Mouse (Mus musculus): ENCODE results near the gene Flnc. TPM values are rescaled to one million over a fixed set of nuclear protein-coding genes. Genes with fewer than 3 reads are reported as not detected.
A peak's percentile ranks its signal among the peaks of the same experiment; 100 is the strongest.

Gene Flnc
- polyA plus RNA-seq, 2 experiments, result 0.14 to 0.23 TPM

- no peak for DNase-seq (ENCODE audit: low read depth in 3 of 3, low spot score in 3 of 3)
- 27% methylated on average over 6 of the region's 6 CpGs for WGBS (ENCODE audit: insufficient replicate concordance)
- Histone ChIP-seq H3K4me3 (ENCODE audit: insufficient read depth in 1 of 2, low read depth in 2 of 2, low read length in 2 of 2) (peak overlapping the region in 1 of 2 experiments; percentile 2; a peak in 1 of 4 replicates), H3K4me2 (ENCODE audit: low read depth) (no peak overlapping the region), H3K9me3 (ENCODE audit: control insufficient read depth, low read length) (no peaks in the 10 kb centered on the region), H3K36me3 (replicated peaks; ENCODE audit: control insufficient read depth, insufficient read depth, low read depth) (no peaks in the 10 kb centered on the region), H3K4me1 (replicated peaks; ENCODE audit: control insufficient read depth in 2 of 2, insufficient read depth in 2 of 2, low read length in 1 of 2) (no peaks in the 10 kb centered on the region), H3K27me3 (ENCODE audit: control insufficient read depth, insufficient read depth, low read length) (peaks cover 43% of the 10 kb centered on the region), H3K9ac (replicated peaks) (no peak overlapping the region), H3K27ac (no peak overlapping the region)
- no peak for ATAC-seq (ENCODE audit: insufficient read depth)
- no peak for TF ChIP-seq EP300 (IDR thresholded peaks at IDR 0.05; ENCODE audit: low read depth)
- TF ChIP-seq CTCF (IDR thresholded peaks at IDR 0.05; ENCODE audit: low read depth), result no peak
Measured at GRCm38 (mm10) chr6:29435940-29436451, 2.9 kb downstream of the Flnc start.

GRCm38 (mm10) chr6:29436461-29436934, 3.4 kb downstream of the Flnc start:
- H3K4me2 ChIP-seq (ENCODE audit: low read depth), result no peak overlapping the region
- no peak for DNase-seq (ENCODE audit: low read depth in 3 of 3, low spot score in 3 of 3)
- TF ChIP-seq CTCF (IDR thresholded peaks at IDR 0.05; ENCODE audit: low read depth) (no peak), EP300 (IDR thresholded peaks at IDR 0.05; ENCODE audit: low read depth) (no peak)

GRCm38 (mm10) chr6:29439251-29439650, 6.2 kb downstream of the Flnc start:
- H3K4me2 ChIP-seq (ENCODE audit: low read depth), result no peak overlapping the region
- H3K4me3 ChIP-seq (ENCODE audit: insufficient read depth in 1 of 2, low read depth in 2 of 2, low read length in 2 of 2), result no peak overlapping the region
- H3K9me3 ChIP-seq (ENCODE audit: control insufficient read depth, low read length), result no peaks in the 10 kb centered on the region
- no peaks in the 10 kb centered on the region for H3K4me1 ChIP-seq (replicated peaks; ENCODE audit: control insufficient read depth in 2 of 2, insufficient read depth in 2 of 2, low read length in 1 of 2)
- H3K9ac ChIP-seq (replicated peaks), result no peak overlapping the region
- no peak overlapping the region for H3K27ac ChIP-seq
- H3K36me3 ChIP-seq (replicated peaks; ENCODE audit: control insufficient read depth, insufficient read depth, low read depth), result no peaks in the 10 kb centered on the region
- peaks cover 14% of the 10 kb centered on the region for H3K27me3 ChIP-seq (ENCODE audit: control insufficient read depth, insufficient read depth, low read length)
- WGBS (ENCODE audit: insufficient replicate concordance), result 52% methylated on average over 4 of the region's 4 CpGs
- DNase-seq (ENCODE audit: low read depth in 3 of 3, low spot score in 3 of 3) (no peak), ATAC-seq (ENCODE audit: insufficient read depth) (no peak)
- TF ChIP-seq EP300 (IDR thresholded peaks at IDR 0.05; ENCODE audit: low read depth) (no peak), CTCF (IDR thresholded peaks at IDR 0.05; ENCODE audit: low read depth) (no peak)

More at GRCm38 (mm10) chr6:29436461-29436934, 3.4 kb downstream of the Flnc start:
- WGBS (ENCODE audit: insufficient replicate concordance), result 14% methylated on average over 11 of the region's 11 CpGs
- H3K9me3 ChIP-seq (ENCODE audit: control insufficient read depth, low read length), result no peaks in the 10 kb centered on the region
- H3K36me3 ChIP-seq (replicated peaks; ENCODE audit: control insufficient read depth, insufficient read depth, low read depth), result no peaks in the 10 kb centered on the region
- H3K27ac ChIP-seq, result no peak overlapping the region
- peaks cover 40% of the 10 kb centered on the region for H3K27me3 ChIP-seq (ENCODE audit: control insufficient read depth, insufficient read depth, low read length)
- H3K4me3 ChIP-seq (ENCODE audit: insufficient read depth in 1 of 2, low read depth in 2 of 2, low read length in 2 of 2), result no peak overlapping the region
- ATAC-seq (ENCODE audit: insufficient read depth), result no peak
- H3K4me1 ChIP-seq (replicated peaks; ENCODE audit: control insufficient read depth in 2 of 2, insufficient read depth in 2 of 2, low read length in 1 of 2), result no peaks in the 10 kb centered on the region
- no peak overlapping the region for H3K9ac ChIP-seq (replicated peaks)

- DNase-seq (ENCODE audit: low read depth in 3 of 3, low spot score in 3 of 3) (no peak), ATAC-seq (ENCODE audit: insufficient read depth) (no peak)
- H3K4me2 ChIP-seq (ENCODE audit: low read depth), result no peak overlapping the region
- H3K9ac ChIP-seq (replicated peaks), result no peak overlapping the region
- H3K36me3 ChIP-seq (replicated peaks; ENCODE audit: control insufficient read depth, insufficient read depth, low read depth), result no peaks in the 10 kb centered on the region
- no peaks in the 10 kb centered on the region for H3K4me1 ChIP-seq (replicated peaks; ENCODE audit: control insufficient read depth in 2 of 2, insufficient read depth in 2 of 2, low read length in 1 of 2)
- no peak for TF ChIP-seq CTCF (IDR thresholded peaks at IDR 0.05; ENCODE audit: low read depth)
- no peak for TF ChIP-seq EP300 (IDR thresholded peaks at IDR 0.05; ENCODE audit: low read depth)
- H3K27me3 ChIP-seq (ENCODE audit: control insufficient read depth, insufficient read depth, low read length), result peaks cover 8% of the 10 kb centered on the region
- H3K27ac ChIP-seq, result no peak overlapping the region
- 69% methylated on average over 6 of the region's 6 CpGs for WGBS (ENCODE audit: insufficient replicate concordance)
- H3K4me3 ChIP-seq (ENCODE audit: insufficient read depth in 1 of 2, low read depth in 2 of 2, low read length in 2 of 2), result no peak overlapping the region
- no peaks in the 10 kb centered on the region for H3K9me3 ChIP-seq (ENCODE audit: control insufficient read depth, low read length)
Measured at GRCm38 (mm10) chr6:29439789-29440188, 6.7 kb downstream of the Flnc start.

- Histone ChIP-seq H3K4me3 (ENCODE audit: insufficient read depth in 1 of 2, low read depth in 2 of 2, low read length in 2 of 2) (no peak overlapping the region), H3K27me3 (ENCODE audit: control insufficient read depth, insufficient read depth, low read length) (no peaks in the 10 kb centered on the region), H3K4me2 (ENCODE audit: low read depth) (no peak overlapping the region), H3K27ac (no peak overlapping the region), H3K9ac (replicated peaks) (no peak overlapping the region), H3K4me1 (replicated peaks; ENCODE audit: control insufficient read depth in 2 of 2, insufficient read depth in 2 of 2, low read length in 1 of 2) (no peaks in the 10 kb centered on the region), H3K9me3 (ENCODE audit: control insufficient read depth, low read length) (no peaks in the 10 kb centered on the region), H3K36me3 (replicated peaks; ENCODE audit: control insufficient read depth, insufficient read depth, low read depth) (no peaks in the 10 kb centered on the region)
- DNase-seq (ENCODE audit: low read depth in 3 of 3, low spot score in 3 of 3) (no peak), ATAC-seq (ENCODE audit: insufficient read depth) (no peak)
- WGBS (ENCODE audit: insufficient replicate concordance), result 50% methylated on average over 11 of the region's 11 CpGs
- no peak for TF ChIP-seq EP300 (IDR thresholded peaks at IDR 0.05; ENCODE audit: low read depth)
- peak; percentile 85 for TF ChIP-seq CTCF (IDR thresholded peaks at IDR 0.05; ENCODE audit: low read depth)
Measured at GRCm38 (mm10) chr6:29444773-29445172, 11.7 kb downstream of the Flnc start.
